Mouse (Mus musculus) forelimb bud, embryonic 11.5 days (tissue): ENCODE data around the gene Unc13d.
"Not testable (repeated sequence)": the region's sequence is repeated elsewhere in the genome, so short reads cannot be mapped to it uniquely, and the experiment has no call there.

Source experiments
- DNase-seq: peaks from one replicate; pipeline ENCODE4 v3.0.0-alpha.2; 2012; ENCODE audit warnings: low read depth, low spot score

Unc13d gene

GRCm38 (mm10) chr11:116023771-116024355 is 53.9 kb downstream of the Unc13d start:
- no peak for DNase-seq

DNA sequence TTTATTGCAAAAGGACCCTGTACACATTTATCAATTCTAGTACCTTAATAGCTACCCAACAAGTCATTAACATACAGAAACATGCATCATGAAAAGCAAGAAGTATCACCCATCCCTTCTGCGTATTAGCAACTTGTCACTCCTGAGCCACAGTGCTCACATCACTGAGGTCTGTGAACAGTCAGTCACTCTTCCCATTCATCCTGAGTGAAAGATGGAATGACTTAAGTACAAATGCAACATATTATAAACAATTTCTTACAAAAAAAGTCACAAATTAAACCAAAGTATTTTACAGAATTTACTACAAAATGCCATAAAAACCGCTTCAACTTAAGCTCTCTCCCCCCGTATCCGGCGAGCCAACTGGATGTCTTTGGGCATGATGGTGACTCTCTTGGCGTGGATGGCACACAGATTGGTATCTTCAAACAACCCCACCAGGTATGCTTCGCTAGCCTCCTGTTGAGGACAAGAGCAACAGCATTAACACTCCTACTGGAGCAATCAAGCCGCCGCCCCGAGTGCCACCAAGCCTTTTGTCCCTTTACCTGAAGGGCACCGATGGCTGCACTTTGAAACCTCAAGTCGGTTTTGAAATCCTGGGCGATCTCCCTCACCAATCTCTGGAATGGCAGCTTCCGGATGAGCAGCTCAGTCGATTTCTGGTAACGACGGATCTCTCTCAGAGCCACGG is 54.5 kb downstream of the Unc13d start:
- not testable (repeated sequence) for DNase-seq

- no peak for DNase-seq
These were observed 55.4 kb downstream of the Unc13d start for GRCm38 (mm10) chr11:116022256-116022780.

GRCm38 (mm10) chr11:116021328-116022220 is 56.2 kb downstream of the Unc13d start:
- peak; percentile 43 for DNase-seq

- DNase-seq = peak; percentile 44
These were observed 57.2 kb downstream of the Unc13d start for GRCm38 (mm10) chr11:116020519-116020922.

DNA sequence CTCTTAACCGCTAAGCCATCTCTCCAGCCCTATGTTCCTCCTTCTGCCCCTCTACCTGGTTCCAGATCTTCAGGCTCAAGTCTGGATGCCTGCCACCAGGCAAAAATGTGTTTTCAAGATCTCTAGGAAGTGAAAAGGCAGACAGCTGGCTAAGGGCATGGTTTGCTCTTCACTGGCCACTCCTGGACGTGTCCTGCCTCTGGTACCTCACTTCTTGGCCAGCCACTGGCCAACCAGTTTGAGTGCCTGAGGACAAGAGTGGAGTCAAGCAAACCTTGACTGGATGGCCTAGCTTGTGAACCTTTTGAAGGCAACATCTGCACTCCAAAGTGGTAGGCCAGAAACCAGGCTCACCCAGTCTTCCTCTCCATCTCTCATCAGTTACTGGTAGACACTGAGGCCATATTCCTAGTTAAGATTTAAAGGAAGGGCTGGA is 57.8 kb downstream of the Unc13d start:
- peak; percentile 65 for DNase-seq

GRCm38 (mm10) chr11:116019360-116019791 is 58.4 kb downstream of the Unc13d start:
- peak; percentile 67 for DNase-seq

- not testable (repeated sequence) for DNase-seq
These were observed 58.9 kb downstream of the Unc13d start for GRCm38 (mm10) chr11:116018867-116019266.

DNA sequence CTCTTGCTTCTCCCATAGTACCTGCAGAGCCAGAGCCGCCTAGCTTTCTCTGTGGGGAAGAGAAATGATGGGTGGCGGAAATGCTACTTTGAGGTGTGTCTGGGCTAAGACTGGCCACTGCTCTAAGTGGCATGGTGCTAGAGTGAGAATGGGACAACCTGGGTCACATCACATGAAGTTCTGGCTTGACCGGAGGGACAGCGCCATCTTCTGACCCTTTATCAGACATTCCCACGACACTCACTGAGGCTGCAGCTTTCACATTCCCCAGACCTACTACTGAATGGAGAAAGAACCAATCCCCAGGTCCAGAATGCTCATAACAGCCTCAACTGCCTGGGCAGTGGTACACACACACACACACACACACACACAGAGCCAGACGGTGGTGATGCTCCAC is 59.7 kb downstream of the Unc13d start:
- peak; percentile 37 for DNase-seq

- DNase-seq = no peak
These were observed 62.9 kb downstream of the Unc13d start for GRCm38 (mm10) chr11:116014821-116015220.

DNA sequence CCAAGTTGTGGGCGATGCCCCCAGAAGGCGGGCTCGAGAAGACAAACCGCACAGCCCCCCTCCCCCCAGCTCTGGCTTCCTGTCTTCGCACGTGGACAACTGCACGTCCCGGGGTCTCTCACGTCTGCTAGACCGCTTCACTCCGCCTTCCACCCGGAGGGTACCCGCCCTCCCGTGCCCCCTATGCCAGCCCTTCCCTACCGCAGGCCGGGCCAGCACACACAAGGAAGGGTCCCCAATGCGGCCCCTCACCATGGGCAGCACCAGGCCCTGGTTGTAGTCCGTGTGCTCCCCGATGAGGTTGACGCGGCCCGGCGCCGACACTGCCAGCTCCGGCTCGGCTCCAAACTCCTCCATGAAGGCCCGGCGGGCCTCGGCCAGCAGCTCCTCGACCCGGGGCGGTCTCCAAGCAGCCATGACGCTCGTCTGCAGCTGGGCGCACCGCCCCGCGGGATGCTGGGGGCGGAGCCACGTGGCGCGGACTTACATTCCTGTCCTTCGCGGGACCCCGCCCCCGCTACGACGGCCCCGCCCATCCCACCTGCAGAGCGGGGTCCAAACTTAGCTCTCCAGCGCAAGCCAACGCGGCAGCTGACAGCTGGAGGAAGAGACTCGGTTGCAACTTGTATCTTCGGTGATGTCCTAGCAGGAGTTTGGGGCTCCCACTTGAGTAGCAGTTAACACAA is 65.4 kb downstream of the Unc13d start, which contains the start of gene Galk1:
TSS of gene Galk1 (minus strand) at position 458 of the 686 bp plus-strand sequence.
- DNase-seq = peak; percentile 94
